Mouse (Mus musculus): ENCODE measurements at regions not wholly inside any gene's neighbourhood (a gene's known extent, or its start where the extent isn't known, plus 50 kb on each side); places are given as distances from the start of the nearest gene placed in this dataset.

DNA sequence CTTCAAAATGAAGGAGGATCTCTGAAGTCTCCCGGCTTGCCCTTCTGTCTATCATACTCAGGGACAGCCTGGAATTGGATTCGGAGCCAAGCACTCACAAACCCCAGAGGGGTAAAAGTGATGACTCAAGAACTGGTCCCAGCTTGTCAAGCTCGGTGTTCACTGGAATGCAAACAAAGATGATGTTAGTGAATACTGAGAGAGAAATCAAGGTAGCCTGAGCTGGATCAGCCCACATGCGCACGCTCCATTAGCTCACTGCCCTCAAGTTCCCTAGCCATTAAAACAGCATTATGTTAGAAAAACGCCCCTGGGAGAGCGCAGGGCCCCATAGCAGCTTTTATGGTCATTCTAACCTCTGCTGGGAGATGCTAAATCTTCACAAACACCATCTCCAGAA, 157.8 kb upstream of the Gm49356 start:
- no peak overlapping the region for H3K27ac ChIP-seq (ENCODE audit: insufficient read depth, low read depth, low read length, poor library complexity, severe bottlenecking)
- no peak for TF ChIP-seq MAFK (IDR thresholded peaks at IDR 0.05; ENCODE audit: insufficient read depth, low read depth, low read length)
- no peak for TF ChIP-seq ZNF384 (IDR thresholded peaks at IDR 0.05; ENCODE audit: low read depth, low read length)
- no peak for TF ChIP-seq ZC3H11A (IDR thresholded peaks at IDR 0.05; ENCODE audit: borderline replicate concordance, low read depth, low read length)
- no peak for TF ChIP-seq CHD2 (IDR thresholded peaks at IDR 0.05; ENCODE audit: low read depth, low read length)
- TF ChIP-seq HCFC1 (IDR thresholded peaks at IDR 0.05; ENCODE audit: borderline replicate concordance, insufficient read depth, low read length): no peak
- DNase-seq (ENCODE audit: low read depth, low spot score): no peak
- in situ Hi-C loops (cut with MboI; ENCODE audit: low sequenced_read_pairs in 2 of 2, unreplicated experiment in 2 of 2): no loop called here
- H3K9ac ChIP-seq (ENCODE audit: insufficient read depth, low read depth, low read length, poor library complexity, severe bottlenecking): no peak overlapping the region
- no peaks in the 10 kb centered on the region for H3K9me3 ChIP-seq (ENCODE audit: control insufficient read depth, insufficient read depth, low read depth, low read length)
- no peak overlapping the region for H3K4me3 ChIP-seq (ENCODE audit: insufficient read depth in 1 of 2, low read depth in 1 of 2, low read length in 2 of 2, poor library complexity in 1 of 2, severe bottlenecking in 1 of 2)
- peaks cover 0 to 20% of the 10 kb centered on the region in 2 experiments; a peak in 2 of 4 replicates for H3K4me1 ChIP-seq (ENCODE audit: control insufficient read depth in 2 of 2, insufficient read depth in 2 of 2, low read length in 2 of 2, poor library complexity in 1 of 2)
- H3K36me3 ChIP-seq (ENCODE audit: control insufficient read depth, insufficient read depth, low read length, poor library complexity, severe bottlenecking): no peaks in the 10 kb centered on the region

DNA sequence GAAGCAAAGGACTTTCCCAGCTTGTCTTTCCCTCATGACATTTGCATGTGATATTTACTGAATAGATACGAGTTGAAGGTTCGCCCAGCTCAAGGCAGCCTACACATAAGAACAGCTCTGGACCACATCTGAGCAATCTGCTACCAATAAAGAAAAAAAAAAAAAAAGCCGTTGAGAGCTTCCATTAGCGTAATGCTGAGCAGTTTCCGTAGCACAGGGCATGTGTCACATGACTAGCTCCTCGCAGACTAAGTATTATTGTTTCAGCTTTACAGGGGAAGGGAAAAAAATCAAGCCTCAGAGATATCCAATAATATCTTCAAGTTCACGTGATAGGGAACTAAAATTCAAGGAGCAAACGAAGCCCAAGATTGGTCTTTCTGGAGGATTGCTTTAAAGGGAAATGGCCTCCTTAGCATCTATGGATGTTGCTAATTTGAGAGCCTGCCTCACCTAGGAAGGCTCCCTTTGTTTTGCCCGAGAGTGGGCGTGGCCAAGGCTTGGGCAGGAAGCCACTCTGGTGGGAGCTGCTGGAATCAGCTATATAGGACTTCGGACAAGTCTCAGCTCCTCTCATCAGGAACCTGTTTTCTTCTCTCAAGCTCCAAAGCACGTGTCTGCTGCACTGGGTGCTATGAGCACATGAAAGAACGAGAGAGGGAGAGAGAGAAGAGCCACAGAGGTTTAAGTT, 157.0 kb upstream of the Gm49356 start:
- no peak overlapping the region for H3K27ac ChIP-seq (ENCODE audit: insufficient read depth, low read depth, low read length, poor library complexity, severe bottlenecking)
- no peak overlapping the region for H3K9ac ChIP-seq (ENCODE audit: insufficient read depth, low read depth, low read length, poor library complexity, severe bottlenecking)
- in situ Hi-C loops (cut with MboI; ENCODE audit: low sequenced_read_pairs in 2 of 2, unreplicated experiment in 2 of 2): no loop called here
- DNase-seq (ENCODE audit: low read depth, low spot score): no peak
- H3K9me3 ChIP-seq (ENCODE audit: control insufficient read depth, insufficient read depth, low read depth, low read length): no peaks in the 10 kb centered on the region
- H3K4me3 ChIP-seq (ENCODE audit: insufficient read depth in 1 of 2, low read depth in 1 of 2, low read length in 2 of 2, poor library complexity in 1 of 2, severe bottlenecking in 1 of 2): no peak overlapping the region
- H3K4me1 ChIP-seq (ENCODE audit: control insufficient read depth in 2 of 2, insufficient read depth in 2 of 2, low read length in 2 of 2, poor library complexity in 1 of 2): peaks cover 0 to 18% of the 10 kb centered on the region in 2 experiments; a peak in 2 of 4 replicates
- peak; percentile 67; the same call in 1 of the 2 replicates for TF ChIP-seq ZNF384 (IDR thresholded peaks at IDR 0.05; ENCODE audit: low read depth, low read length)
- no peak for TF ChIP-seq ZC3H11A (IDR thresholded peaks at IDR 0.05; ENCODE audit: borderline replicate concordance, low read depth, low read length)
- TF ChIP-seq HCFC1 (IDR thresholded peaks at IDR 0.05; ENCODE audit: borderline replicate concordance, insufficient read depth, low read length): no peak
- no peak for TF ChIP-seq MAFK (IDR thresholded peaks at IDR 0.05; ENCODE audit: insufficient read depth, low read depth, low read length)
- no peak for TF ChIP-seq CHD2 (IDR thresholded peaks at IDR 0.05; ENCODE audit: low read depth, low read length)
- no peaks in the 10 kb centered on the region for H3K36me3 ChIP-seq (ENCODE audit: control insufficient read depth, insufficient read depth, low read length, poor library complexity, severe bottlenecking)
